Mouse (Mus musculus) midbrain, postnatal 0 days (tissue): Measurements from ENCODE around the gene Pax6. TPM values are rescaled to one million over a fixed set of nuclear protein-coding genes. Genes with fewer than 3 reads are reported as not detected.
A peak's percentile ranks its signal among the peaks of the same experiment; 100 is the strongest.

Experiments used
- ATAC-seq: fragments of 200-750 bp; cut with Nextera tagmentation; 2 replicates; pipeline ENCODE4 v1.8.0; 2017; ENCODE audit warnings: moderate number of reproducible peaks, mild to moderate bottlenecking, moderate TSS enrichment, moderate library complexity; ENCODE audit not compliant: low FRiP score
- DNase-seq: peaks from one replicate; pipeline ENCODE4 v3.0.0-alpha.2; 2015; ENCODE audit warnings: low spot score
- H3K27ac ChIP-seq: fragments of 300-500 bp; sonication (generic); 2 replicates; pipeline ENCODE4 v1.5.1; 2014; ENCODE audit warnings: low read depth, mild to moderate bottlenecking, low read length, mixed read lengths
- H3K27me3 ChIP-seq: fragments of 300-500 bp; sonication (generic); 2 replicates; pipeline ENCODE4 v1.6.1; 2014; ENCODE audit warnings: low read length, control low read depth, mixed read lengths; ENCODE audit not compliant: insufficient read depth
- H3K36me3 ChIP-seq: fragments of 300-500 bp; sonication (generic); 2 replicates; pipeline ENCODE4 v1.6.1; 2014; ENCODE audit warnings: low read length, control low read depth, mixed read lengths; ENCODE audit not compliant: insufficient read depth
- H3K4me1 ChIP-seq: fragments of 300-500 bp; sonication (generic); 2 replicates; pipeline ENCODE4 v1.6.1; 2014; ENCODE audit warnings: mild to moderate bottlenecking, control low read depth, antibody characterized with exemption, low read length, mixed read lengths; ENCODE audit not compliant: insufficient read depth
- H3K4me2 ChIP-seq: fragments of 300-500 bp; sonication (generic); 2 replicates; pipeline ENCODE4 v1.6.1; 2014; ENCODE audit warnings: low read depth, mild to moderate bottlenecking, low read length, mixed read lengths; ENCODE audit not compliant: poor library complexity, severe bottlenecking
- H3K4me3 ChIP-seq: fragments of 300-500 bp; sonication (generic); 2 replicates; pipeline ENCODE4 v1.5.1; 2014; ENCODE audit warnings: low read depth, mild to moderate bottlenecking, low read length, moderate library complexity
- H3K9ac ChIP-seq: fragments of 300-500 bp; sonication (generic); replicated peaks from 2 replicates; pipeline ENCODE4 v1.6.1; 2014; ENCODE audit warnings: mild to moderate bottlenecking, low read length, moderate library complexity, mixed read lengths; ENCODE audit not compliant: poor library complexity, severe bottlenecking
- H3K9me3 ChIP-seq: fragments of 300-500 bp; sonication (generic); 2 replicates; pipeline ENCODE4 v1.6.1; 2016; ENCODE audit warnings: low read length, control low read depth
- CTCF ChIP-seq: IDR thresholded peaks from 2 replicates; pipeline ENCODE4 v1.5.1; 2016; ENCODE audit warnings: antibody characterized with exemption, mild to moderate bottlenecking
- WGBS: fragments of 180-500 bp; shearing (Covaris S2); extraction: QIAGEN DNeasy Blood & Tissue Kit; methylation state at CpG from one replicate; pipeline ENCODE4 v1.1.7; 2014; 5-methylcytosine and 5-hydroxymethylcytosine counted together
- polyA plus RNA-seq: library from polyadenylated mRNA; unstranded; fragments of >200 nt; fragmentation: Nextera tagmentation; extraction: Ambion mirVana; gene quantifications from 2 replicates; pipeline ENCODE4 v1.2.1, GENCODE M21; 2015
- total RNA-seq: library from RNA; depleted of rRNA; stranded (reverse); fragments of >200 nt; gene quantifications from 2 replicates; pipeline ENCODE4 v1.2.3, GENCODE M21; 2014

The Pax6 gene
- total and polyA plus RNA-seq, 2 experiments from 2014 or later: 11.3 to 27.1 TPM

DNA sequence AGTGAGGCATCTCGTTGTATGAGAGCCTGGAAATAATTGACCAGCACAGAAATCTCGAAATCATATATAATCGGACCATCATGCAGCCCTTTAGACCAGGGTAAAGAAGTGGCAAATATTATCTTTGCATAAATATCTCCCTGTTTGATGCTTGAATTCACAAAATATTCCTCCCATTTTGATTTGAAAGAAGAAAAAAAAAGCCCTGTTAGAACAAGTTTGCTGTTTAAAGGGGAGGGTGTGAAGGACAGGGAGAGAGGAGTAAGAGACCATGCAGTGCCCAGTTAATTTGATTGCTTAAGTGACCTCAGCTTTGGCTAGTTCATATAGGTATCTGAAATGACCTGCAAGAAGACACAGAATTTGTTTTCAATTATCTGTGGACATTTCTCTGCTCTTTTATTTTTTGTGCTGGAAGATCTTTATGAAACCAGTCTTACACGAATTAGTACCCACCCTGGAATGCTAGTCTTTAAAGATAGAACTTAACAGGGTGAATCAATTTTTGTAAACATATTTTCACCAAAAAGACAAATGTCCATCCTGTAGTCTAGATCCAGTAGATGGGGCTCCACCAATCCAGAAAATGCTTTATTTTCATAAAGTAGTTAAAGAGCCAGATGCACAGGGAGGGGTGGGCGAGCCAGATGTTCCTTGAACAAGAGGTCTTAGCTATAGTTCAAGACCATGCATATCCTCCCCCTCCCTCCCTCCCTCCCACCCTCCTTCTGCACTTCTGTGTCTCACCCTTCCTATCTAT lies 3.0 kb upstream of the Pax6 start:
- no peaks in the 10 kb centered on the region for H3K4me1 ChIP-seq
- H3K9ac ChIP-seq: no peak overlapping the region
- 13% methylated on average over 5 of the region's 5 CpGs for WGBS
- no peak overlapping the region for H3K4me3 ChIP-seq
- ATAC-seq (no peak), DNase-seq (no peak)
- no peak overlapping the region for H3K27ac ChIP-seq
- H3K9me3 ChIP-seq: no peaks in the 10 kb centered on the region
- TF ChIP-seq CTCF: no peak
- H3K4me2 ChIP-seq: no peak overlapping the region
- H3K36me3 ChIP-seq: no peaks in the 10 kb centered on the region
- H3K27me3 ChIP-seq: peaks cover 79% of the 10 kb centered on the region

DNA sequence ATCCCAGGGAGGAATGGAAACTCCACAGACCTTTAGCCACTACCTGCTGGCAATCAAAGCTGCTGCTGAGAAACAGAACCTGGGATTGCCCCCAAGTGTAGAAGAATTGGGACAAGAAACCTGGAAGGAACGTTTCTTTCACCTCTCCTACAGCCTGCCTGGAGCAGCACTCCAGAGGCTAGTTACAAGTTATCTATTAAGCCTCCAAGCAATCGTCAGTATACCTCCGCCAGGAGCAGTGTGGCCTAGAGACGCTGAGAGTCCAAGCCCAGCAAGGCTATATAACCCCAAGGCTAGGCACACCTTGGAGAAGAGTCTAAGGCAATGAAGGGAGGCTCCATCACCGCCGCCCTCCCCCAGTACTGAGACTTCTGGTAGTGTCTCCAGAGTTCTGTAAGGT lies 2.4 kb upstream of the Pax6 start:
- Histone ChIP-seq H3K27me3 (peaks cover 80% of the 10 kb centered on the region), H3K4me2 (no peak overlapping the region), H3K9ac (no peak overlapping the region), H3K4me3 (no peak overlapping the region), H3K9me3 (no peaks in the 10 kb centered on the region), H3K27ac (no peak overlapping the region), H3K4me1 (no peaks in the 10 kb centered on the region), H3K36me3 (no peaks in the 10 kb centered on the region)
- DNase-seq (no peak), ATAC-seq (no peak)
- TF ChIP-seq CTCF: no peak
- 10% methylated on average over 6 of the region's 6 CpGs for WGBS

GRCm38 (mm10) chr2:105666763-105667625 lies 1.7 kb upstream of the Pax6 start:
- no peak overlapping the region for H3K27ac ChIP-seq
- H3K4me1 ChIP-seq: no peaks in the 10 kb centered on the region
- no peaks in the 10 kb centered on the region for H3K36me3 ChIP-seq
- ATAC-seq (no peak), DNase-seq (no peak)
- TF ChIP-seq CTCF: no peak
- WGBS: 3% methylated on average over 41 of the region's 41 CpGs
- no peak overlapping the region for H3K4me3 ChIP-seq
- H3K9me3 ChIP-seq: no peaks in the 10 kb centered on the region
- H3K4me2 ChIP-seq: no peak overlapping the region
- H3K9ac ChIP-seq: no peak overlapping the region
- peaks cover 87% of the 10 kb centered on the region for H3K27me3 ChIP-seq

DNA sequence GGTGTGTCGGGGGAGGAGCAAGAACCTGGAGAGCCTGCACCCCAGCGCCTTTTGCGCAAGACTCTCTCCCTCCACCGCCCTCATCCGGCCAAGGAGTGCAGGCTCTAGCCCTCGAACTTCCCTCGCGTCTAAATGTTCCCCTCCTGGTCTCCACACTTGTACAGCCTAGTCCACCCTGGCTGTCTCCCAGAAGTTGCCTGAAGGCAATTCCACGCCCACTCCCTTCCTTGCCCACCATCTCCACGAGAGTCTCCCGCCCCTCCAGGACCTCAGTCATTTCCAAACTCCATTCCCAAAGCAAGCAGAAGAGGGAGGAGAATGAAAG lies 1.1 kb upstream of the Pax6 start:
- no peak for DNase-seq
- no peak for ATAC-seq
- no peak overlapping the region for H3K4me2 ChIP-seq
- WGBS: 2% methylated on average over 11 of the region's 11 CpGs
- no peak overlapping the region for H3K27ac ChIP-seq
- H3K36me3 ChIP-seq: no peaks in the 10 kb centered on the region
- H3K9ac ChIP-seq: no peak overlapping the region
- H3K4me3 ChIP-seq: no peak overlapping the region
- H3K27me3 ChIP-seq: peaks cover 92% of the 10 kb centered on the region
- no peak; the same call in 1 of the 2 replicates for TF ChIP-seq CTCF
- no peaks in the 10 kb centered on the region for H3K9me3 ChIP-seq
- H3K4me1 ChIP-seq: no peaks in the 10 kb centered on the region

DNA sequence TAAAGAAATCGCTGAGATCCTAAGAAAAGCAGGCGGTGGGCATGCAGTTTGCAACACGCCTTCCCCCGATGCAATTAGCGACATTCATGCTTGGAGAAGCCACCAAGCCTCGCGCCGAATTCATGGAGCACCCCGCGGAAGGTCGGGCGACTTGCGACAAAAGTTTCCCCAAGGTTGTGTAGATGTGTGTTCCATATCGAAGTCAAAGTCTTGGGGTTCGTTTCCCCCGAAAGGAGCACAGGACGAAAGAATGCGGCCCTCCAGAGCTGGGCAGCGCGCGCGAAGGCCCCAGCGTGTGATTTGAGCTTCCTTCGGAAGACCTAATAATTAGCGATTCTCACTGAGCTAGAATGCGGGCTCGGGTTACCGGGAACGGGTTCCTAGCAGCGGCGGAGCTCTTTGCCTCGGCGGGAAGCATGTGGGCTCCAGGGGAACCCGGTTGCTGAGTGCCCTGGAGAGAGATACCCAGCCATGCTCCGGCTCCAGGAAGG lies 716 bp downstream of the Pax6 start:
- TF ChIP-seq CTCF: no peak
- no peak overlapping the region for H3K4me2 ChIP-seq
- H3K9me3 ChIP-seq: no peaks in the 10 kb centered on the region
- H3K27ac ChIP-seq: no peak overlapping the region
- H3K4me3 ChIP-seq: peak overlapping the region; percentile 12
- H3K36me3 ChIP-seq: no peaks in the 10 kb centered on the region
- H3K9ac ChIP-seq: no peak overlapping the region
- no peak for DNase-seq
- H3K27me3 ChIP-seq: peaks cover 91% of the 10 kb centered on the region
- ATAC-seq: no peak
- H3K4me1 ChIP-seq: no peaks in the 10 kb centered on the region
- WGBS: under 1% methylated on average over 35 of the region's 35 CpGs
